Mouse (Mus musculus) C2C12 (cell line): ENCODE measurements around the gene Pkp4.

Experiments used
- CTCF ChIP-seq: IDR thresholded peaks from one replicate; pipeline ENCODE4 v1.5.1; 2011; ENCODE audit not compliant: control insufficient read depth, insufficient read depth, insufficient read length
- MYOG ChIP-seq: IDR thresholded peaks from one replicate; pipeline ENCODE4 v1.6.1; 2011; ENCODE audit not compliant: control insufficient read depth, insufficient read length; ENCODE audit errors: extremely low read depth
- USF1 ChIP-seq: IDR thresholded peaks from one replicate; pipeline ENCODE4 v1.6.1; 2011; ENCODE audit warnings: low read depth, mild to moderate bottlenecking, control low read depth, moderate library complexity

- TF ChIP-seq CTCF = no peak
- no peak for TF ChIP-seq USF1
- no peak for TF ChIP-seq MYOG
These were observed 9.9 kb downstream of the Pkp4 start for GRCm38 (mm10) chr2:59170593-59170992.
